Mouse (Mus musculus): ENCODE measurements around the gene Bcl6. TPM values are rescaled to one million over a fixed set of nuclear protein-coding genes. Genes with fewer than 3 reads are reported as not detected.

Gene Bcl6
- total RNA-seq (2023) = 19.3 TPM

GRCm38 (mm10) chr16:23988466-23989208 is at the start of gene Bcl6, which contains the start of gene Gm37419:
Bcl6 (minus strand) TSS chr16:23988852.
Gm37419 (plus strand) TSS chr16:23988482.

GRCm38 (mm10) chr16:23932294-23932693 is 56.4 kb downstream of the Bcl6 start, which contains the start of gene Rtp2:
Rtp2 (minus strand) TSS chr16:23932394.

Other genes with a start within 250 kb of the Bcl6 start
- gene Sst, start 97.9 kb downstream of the Bcl6 start, total RNA-seq (2023) = not detected
- gene Rtp2, start 56.5 kb downstream of the Bcl6 start, total RNA-seq (2023) = not detected
- gene Gm37419, start 370 bp downstream of the Bcl6 start, total RNA-seq (2023) = not detected